Mouse (Mus musculus) cortical plate, adult 2 months (tissue): Measurements from ENCODE around the gene Mphosph6.

Source experiments
- CTCF ChIP-seq: fragments of 200-500 bp; IDR thresholded peaks from 2 replicates; pipeline ENCODE4 v1.5.1; 2011; ENCODE audit warnings: mild to moderate bottlenecking, control low read depth, low read length; ENCODE audit not compliant: insufficient read depth; ENCODE audit errors: extremely low read depth
- POLR2A ChIP-seq: fragments of 200-500 bp; IDR thresholded peaks from 2 replicates; pipeline ENCODE4 v1.6.1; 2011; ENCODE audit warnings: mild to moderate bottlenecking, low read length, control low read depth; ENCODE audit not compliant: insufficient read depth; ENCODE audit errors: extremely low read depth

- TF ChIP-seq POLR2A (no peak), CTCF (no peak)
Observed at GRCm38 (mm10) chr8:117775626-117776025, 26.1 kb downstream of the Mphosph6 start.
